Mouse (Mus musculus) right cerebral cortex, postnatal 10 days (tissue): ENCODE measurements at regions not wholly inside any gene's neighbourhood (a gene's known extent, or its start where the extent isn't known, plus 50 kb on each side); places are given as distances from the start of the nearest gene placed in this dataset.
A peak's percentile ranks its signal among the peaks of the same experiment; 100 is the strongest.

Source experiments
- DNase-seq, 2 experiments: peaks; one replicate each; pipeline ENCODE4 v3.0.0; 2021; ENCODE audit warnings: low spot score in 2 of 2

DNA sequence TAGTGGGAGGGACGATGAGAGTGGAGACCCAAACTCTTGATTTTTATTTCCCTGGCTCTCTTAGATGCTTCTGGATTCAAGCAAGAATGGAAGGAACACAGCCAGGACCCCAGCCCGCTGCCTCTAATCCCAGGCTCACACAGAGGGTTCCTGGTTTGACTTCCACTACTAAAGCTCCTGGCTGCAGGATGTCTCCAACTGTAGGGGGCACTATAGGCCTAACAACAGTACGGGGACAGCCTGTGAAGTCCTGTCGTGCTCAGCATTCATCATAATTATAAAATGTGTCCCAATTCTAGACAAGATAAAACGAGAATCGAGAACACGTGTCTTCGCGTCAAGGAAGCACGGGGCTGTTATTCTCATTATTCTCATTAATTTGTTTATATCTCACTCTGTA lies 254.3 kb upstream of the Kcnab2 start:
- DNase-seq = peak; percentile 82

DNA sequence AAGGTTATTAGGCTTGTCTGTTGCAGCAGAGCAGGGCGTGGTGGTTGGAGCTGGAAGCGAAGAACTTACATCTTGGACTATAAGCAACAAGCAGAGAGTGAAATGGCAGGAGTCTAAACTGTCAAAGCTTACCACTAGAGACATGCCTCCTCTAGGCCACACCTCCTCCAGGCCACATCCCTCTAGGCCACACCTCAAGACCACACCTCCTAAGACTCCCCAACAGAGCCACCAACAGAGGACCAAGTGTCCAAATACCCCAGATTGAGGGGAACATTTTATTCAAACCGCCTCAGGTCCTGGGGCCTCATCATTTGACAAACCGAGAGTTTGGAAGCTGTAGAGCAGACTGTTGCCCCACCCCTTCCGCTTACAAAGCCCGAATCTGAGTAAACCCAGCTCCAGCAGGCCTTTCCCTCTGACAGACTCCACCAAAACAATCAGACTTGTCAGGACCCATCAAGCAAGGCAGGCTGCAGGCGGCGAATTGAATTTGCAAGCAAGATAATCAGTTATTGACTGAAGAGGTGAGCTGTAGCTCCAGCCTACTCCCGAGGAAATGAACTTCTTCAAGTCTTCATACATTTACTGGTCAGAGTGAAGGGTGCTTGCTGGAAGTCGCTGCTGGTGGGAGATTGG lies 253.5 kb upstream of the Kcnab2 start:
- peak in 1 of 2 experiments; percentile 20 for DNase-seq

DNA sequence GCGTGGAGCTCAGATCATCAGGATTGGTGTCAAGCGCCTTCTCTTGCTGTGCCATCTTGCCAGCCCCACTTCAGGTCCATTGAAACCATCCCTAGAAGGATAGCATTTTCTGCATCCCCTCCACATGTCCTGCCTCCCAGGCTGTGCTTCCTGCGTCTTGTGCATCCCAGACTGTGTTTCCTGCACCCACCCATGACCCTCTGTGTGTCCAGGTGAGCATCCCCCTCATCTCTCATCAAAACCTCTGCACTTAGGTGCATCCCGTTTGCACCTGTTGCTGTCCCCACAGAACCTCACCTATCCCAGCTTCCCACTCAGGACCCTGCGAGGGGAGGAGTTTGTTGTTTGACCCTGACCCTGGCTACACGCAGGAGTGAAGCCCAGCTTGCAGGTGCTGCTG lies 251.8 kb upstream of the Kcnab2 start:
- no peak for DNase-seq

DNA sequence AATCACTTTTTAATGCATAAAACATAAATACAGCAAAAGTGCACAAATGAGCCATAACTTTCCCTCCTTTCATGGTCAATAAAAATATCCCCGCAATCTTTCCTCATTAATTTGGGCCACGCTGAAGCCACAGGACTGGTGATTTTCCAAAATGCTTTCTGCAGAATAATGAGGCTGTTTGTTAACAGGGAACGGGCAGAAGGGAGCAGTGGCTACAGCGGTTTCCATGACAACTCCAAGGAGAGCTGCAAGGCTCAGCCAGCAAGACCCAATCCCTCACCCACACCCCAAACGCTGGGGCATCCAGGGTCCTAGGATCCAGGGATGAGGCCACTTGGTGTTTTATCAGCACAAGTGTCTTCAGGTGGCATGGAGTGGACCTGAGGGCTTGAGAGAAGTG lies 248.2 kb upstream of the Kcnab2 start:
- DNase-seq = peak; percentile 53 to 67

DNA sequence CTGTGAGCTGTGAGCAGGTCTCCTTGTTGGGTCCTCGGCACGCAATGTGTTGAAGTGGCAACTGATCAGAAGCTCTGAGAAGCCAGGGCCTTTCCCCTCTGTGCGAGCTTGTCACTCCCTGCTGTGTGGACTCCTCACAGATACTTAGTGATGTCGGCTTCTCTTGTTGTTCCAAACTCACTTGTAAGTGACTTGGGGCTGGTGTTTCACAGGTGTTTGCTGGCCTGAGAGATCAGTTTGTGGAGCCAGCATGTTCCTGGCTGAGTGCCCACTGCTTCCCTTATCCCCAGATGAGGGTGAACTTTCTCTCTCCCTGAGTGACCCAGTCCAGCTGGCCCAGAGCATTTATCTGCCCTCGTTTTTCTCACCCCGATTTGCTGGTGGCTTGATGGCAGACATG lies 247.8 kb upstream of the Kcnab2 start:
- DNase-seq = peak in 1 of 2 experiments; percentile 52

DNA sequence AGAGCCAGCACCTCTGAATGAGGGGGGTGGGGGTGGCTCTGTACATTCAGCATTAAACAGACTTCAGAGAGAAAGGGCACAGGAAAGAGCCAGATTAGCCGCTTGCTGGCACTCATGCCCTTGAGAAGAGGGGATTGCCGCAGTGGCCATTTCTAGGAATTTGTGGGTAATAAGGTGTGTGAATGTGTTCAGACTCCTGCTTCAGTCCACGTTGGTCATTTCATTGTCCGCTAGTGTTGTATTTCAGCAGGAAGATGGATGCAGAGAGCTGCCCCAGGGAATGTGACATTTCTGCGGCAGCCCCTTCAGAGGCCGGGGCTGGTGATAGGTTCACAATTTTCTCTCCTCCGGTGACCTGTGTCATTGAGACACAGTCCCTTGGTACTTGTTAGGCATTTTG lies 247.1 kb upstream of the Kcnab2 start:
- DNase-seq = no peak

GRCm38 (mm10) chr4:152724026-152724425 lies 246.4 kb upstream of the Kcnab2 start:
- DNase-seq = no peak

DNA sequence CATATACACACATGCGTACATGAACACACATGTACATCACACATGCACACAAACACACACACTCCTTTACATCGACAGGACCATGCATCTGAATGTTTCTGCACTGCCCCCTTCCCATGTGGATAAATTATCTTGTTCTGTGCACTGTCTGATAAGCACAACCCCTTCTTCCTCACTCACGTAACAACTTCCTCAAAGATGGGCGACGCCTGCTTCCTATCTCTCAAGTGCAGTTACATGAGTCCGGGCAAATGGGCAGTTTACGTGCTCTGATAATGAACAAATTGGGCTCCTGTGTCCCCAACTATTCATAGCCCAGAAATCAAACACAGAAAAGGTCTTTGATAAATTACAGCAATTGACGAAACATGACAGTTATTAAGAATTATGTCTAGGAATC lies 242.9 kb upstream of the Kcnab2 start:
- DNase-seq = no peak

DNA sequence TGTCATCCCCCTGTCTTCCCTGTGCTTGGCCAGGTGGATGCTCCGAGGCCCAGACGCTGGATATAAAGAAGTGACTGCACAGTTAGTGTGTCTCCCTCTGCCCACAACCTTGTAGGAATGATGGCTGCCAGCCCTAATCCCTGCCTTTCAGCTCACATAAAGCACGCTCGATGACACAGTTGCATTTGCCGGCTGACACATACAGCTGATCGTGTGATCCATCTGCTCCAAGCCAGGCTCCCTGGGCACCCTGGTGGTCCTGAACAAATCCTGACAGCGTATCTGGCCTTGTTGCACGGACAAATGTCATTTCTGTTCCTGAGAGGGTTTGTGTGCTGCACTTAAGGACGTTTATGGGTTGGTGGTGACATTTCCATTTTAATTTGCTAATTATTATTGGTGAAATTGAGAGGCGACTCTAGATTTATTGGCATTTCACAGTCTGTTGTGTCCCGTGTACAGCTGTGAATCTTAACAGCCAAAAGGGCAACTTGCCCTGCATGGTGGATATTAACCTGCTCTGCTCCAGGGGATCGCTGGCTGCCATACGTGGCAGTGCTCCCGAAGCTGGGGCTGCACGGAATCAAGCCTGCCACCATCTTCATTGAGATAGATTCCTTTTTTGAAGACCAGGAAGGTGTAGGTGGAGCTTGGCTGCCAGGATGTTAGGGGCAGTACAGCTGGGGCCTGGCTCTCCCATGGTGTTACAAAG lies 241.9 kb upstream of the Kcnab2 start:
- DNase-seq = no peak

- DNase-seq = no peak
Measured at GRCm38 (mm10) chr4:152710339-152710738, 232.7 kb upstream of the Kcnab2 start.

DNA sequence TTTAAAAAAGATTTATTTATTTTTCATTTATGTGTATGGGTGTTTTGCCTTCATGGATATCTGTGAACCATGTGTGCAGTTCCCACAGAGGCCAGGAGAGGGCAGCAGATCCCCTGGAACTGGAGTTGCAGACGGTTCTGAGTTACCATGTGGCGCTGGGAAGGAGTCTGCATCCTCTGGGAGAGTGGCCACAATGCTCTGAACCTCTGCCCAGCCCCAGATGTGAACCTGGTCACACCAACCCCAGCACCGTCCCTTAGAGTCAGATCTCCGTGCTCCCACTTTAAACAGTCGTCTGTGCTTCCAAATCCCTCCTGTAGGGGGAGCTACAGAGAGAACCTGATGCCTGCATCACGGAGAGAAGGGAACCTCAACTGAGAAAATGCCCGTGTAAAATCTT lies 222.5 kb upstream of the Kcnab2 start:
- no peak for DNase-seq

DNA sequence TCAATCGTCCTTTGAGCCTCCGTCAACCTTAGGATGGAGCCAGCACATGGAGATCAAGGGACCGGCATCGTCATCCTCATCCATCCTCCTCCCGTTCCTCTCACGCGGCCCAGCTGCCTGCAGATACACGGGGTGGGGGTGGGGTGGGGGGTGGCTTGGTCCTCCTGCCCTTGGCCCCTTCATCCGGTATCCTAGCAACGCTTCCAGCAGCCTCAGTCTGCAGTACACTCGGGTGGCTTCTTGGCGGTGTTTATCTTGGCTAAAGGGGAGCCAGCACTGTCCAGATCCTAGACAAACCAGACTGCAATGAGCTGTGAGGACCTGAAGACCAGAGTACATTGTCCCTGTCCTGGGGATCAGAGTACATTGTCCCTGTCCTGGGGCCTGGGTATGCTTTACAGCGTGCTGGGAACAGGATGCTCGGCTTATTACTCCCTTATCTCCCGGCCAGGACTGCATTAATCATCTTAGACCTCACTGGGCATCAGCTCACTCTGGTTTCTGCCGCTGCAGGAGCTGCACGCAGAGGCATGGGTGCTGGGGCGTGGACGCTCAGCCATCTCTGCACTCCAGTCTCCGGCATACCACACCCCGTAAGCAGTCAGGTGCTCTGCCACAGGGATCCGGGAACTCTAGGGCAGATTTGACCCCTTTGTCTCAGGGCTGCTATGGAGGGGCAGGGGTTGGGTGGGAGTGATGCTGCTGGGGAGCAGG lies 219.7 kb upstream of the Kcnab2 start:
- DNase-seq = peak; percentile 69

DNA sequence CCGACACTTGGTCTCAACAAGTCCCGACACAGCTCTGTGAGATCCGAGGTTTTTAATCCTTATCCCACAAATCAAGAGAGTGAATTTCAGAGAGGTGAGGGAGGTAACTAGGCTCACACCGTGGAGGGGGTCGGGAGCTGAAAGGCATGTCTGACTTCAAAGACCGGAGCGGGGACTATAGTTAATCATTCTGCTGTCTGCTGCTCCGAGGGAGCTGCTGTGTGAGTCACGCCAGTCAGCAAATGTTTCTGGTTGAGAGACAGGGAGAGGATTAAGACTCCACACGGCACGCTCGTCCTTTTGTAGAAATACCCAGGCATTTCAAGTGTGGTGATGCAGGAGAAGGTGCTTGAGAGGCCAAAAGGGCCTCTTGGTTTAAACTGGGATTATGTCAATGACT lies 214.1 kb upstream of the Kcnab2 start:
- no peak for DNase-seq

DNA sequence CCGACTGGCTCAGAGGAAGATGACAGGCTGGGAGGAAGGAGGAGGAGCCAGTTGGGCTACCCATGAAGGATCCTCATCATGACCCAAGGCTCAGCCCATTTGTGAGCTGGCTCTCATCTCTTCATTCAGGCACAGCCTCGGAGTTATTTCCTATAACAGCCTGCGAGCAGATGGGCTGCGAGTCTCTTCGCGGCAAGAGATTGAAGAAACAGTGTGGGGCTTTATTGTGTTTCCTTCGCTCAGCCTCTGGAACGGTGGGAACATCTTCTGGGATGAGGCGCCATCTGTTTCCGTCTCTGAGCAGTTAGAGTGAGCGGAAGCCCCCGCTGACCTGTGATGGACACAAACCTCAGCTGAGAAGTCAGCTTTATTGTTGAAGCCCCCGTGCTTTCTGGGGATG lies 213.6 kb upstream of the Kcnab2 start:
- peak; percentile 56 to 74 for DNase-seq

DNA sequence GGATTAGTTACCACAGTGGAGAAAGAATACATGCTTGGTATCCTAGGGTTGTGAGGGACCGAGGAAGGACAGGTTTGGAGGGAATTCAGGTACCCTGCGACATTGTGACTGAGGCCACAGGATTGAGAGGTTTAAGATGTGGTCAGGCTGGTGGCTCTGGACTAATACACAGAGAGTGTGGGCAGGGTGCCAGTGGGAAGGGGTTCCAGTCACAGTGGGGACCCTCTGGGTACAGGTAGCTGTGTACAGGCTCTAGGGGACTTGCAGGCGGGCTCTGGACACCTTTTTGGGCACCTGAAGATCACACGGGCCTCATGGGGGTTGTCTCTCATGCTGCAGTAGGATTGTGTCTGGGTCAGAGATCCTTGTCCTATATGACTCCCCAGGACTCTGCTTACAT lies 213.1 kb upstream of the Kcnab2 start:
- DNase-seq = no peak

- no peak for DNase-seq
Measured at GRCm38 (mm10) chr4:152689831-152690230, 212.2 kb upstream of the Kcnab2 start.

DNA sequence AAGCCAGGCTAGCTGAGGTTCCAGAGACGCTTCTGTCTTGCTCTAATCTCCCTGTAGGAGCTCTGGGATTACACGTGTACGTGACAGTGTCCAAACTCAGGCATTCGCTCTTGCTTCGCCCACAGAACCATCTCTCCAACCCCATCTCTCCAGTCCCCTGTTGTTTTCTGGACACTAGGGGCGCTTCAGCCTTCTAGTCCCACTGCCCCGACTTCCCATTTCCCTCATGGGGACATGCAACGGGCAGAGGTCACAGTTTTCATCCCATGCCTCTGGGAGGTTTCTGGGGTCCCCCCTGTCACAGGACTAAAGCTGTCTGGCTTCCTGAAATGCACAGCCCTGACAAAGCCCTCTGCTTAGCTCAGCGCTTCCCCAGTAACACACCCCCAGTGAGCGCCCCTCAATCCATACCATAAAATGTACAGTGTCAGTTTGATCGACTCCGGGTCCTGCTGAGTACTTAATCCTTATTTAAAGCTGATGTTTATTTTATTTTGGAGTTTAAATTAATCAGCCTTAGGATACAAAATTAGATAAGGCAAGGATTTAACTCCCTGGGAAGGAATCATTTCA lies 208.9 kb upstream of the Kcnab2 start:
- DNase-seq = no peak

DNA sequence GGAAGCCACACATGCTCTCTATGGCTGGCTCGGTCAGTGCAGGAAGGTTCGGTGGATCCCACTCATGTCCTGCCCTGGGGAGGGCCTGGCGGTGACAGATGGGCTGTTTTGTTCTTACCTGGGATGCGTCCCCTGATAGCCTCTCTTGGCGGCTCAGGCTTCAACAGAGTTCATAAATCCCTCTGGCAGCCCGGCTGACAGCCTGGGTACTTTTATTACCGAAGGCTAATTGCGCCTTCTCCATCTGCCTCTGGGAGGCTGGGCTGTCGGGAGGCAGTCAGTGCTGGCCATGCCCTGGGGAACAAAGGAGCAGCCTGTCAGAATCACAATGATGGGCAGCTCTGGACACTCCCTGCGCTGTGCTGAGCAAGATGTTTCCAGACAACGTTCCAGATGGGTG lies 196.5 kb upstream of the Kcnab2 start:
- peak in 1 of 2 experiments; percentile 22 for DNase-seq

GRCm38 (mm10) chr4:152663482-152663881 lies 185.8 kb upstream of the Kcnab2 start:
- DNase-seq = no peak

DNA sequence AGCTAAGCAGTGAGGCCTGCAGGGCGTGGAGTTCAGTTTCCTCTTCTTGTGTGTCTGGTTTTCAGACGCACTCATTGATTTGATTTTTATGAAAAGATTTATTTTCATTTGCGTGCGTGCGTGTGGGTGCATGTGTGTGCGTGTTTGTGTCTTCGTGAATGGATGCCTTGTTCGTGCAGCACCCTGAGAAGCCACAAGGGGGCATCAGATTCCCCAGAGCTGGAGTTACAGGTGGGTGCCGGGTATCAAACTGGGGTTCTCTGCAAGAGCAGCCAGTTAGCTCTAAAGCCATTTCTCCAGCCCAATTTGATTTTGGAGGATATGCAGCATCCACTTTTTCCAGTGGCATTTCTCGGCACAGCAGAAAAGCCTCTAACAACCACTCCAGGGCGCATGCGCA lies 185.4 kb upstream of the Kcnab2 start:
- no peak for DNase-seq

GRCm38 (mm10) chr4:152662439-152662838 lies 184.8 kb upstream of the Kcnab2 start:
- DNase-seq = no peak

DNA sequence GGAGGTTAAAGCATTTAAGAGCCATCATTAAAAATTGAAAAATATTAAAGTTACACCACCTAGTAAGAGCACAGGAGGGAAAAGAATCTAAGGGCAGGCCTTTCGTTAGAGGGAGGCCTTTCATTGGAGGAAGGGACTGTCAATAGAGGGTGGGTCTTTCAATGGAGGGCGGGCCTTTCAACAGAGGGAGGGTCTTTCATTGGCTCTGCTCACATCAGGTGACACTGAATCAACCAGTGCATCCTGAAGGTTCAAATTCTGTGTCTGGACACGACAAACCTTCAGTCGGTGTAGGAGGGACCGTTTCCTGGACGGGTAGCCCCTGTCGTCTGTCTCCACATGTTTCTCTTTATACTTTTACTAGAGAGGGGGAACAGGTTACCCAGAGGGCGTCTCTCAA lies 172.5 kb upstream of the Kcnab2 start:
- DNase-seq = no peak

- DNase-seq = peak in 1 of 2 experiments; percentile 38
Measured at GRCm38 (mm10) chr4:152647620-152648019, 169.9 kb upstream of the Kcnab2 start.
